Mouse (Mus musculus): ENCODE results near the gene Tenm3. TPM values are rescaled to one million over a fixed set of nuclear protein-coding genes. Genes with fewer than 3 reads are reported as not detected.

Gene Tenm3
- polyA plus RNA-seq, 2 experiments from 2014 or later: 0.22 TPM; not detected in 1

DNA sequence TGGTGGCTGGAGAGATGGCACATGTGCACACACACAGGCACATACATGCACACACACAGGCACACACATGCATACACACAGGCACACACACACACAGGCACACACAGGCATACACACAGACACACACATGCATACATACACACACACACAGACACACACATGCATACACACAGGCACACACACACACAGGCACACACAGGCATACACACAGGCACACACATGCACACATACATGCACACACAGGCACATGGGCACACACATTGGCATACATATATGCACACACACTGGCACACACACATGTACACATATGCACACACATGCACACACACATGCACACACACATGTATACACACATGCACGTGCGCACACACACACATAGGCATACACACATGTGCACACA is 271.4 kb downstream of the Tenm3 start:
- no peak for ATAC-seq

DNA sequence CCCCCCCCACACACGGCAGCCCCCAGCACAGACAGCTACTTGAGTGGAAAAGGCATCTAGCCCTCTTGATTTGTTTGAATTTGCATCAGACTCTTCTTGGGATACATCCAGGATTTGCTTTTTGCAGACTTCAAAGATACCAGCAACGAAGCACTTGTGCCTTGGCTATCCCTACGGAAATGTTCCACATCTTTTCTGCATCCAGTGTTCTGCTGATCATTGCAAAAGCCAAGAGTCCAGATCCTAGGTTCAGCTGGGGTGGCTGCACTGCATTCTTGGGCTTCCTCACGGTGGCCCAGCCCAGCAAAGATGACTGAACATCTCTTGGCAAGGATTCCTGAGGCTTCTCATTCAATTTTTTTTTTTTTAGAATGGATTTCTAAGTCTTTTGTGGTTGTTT is 275.1 kb downstream of the Tenm3 start:
- ATAC-seq: no peak

DNA sequence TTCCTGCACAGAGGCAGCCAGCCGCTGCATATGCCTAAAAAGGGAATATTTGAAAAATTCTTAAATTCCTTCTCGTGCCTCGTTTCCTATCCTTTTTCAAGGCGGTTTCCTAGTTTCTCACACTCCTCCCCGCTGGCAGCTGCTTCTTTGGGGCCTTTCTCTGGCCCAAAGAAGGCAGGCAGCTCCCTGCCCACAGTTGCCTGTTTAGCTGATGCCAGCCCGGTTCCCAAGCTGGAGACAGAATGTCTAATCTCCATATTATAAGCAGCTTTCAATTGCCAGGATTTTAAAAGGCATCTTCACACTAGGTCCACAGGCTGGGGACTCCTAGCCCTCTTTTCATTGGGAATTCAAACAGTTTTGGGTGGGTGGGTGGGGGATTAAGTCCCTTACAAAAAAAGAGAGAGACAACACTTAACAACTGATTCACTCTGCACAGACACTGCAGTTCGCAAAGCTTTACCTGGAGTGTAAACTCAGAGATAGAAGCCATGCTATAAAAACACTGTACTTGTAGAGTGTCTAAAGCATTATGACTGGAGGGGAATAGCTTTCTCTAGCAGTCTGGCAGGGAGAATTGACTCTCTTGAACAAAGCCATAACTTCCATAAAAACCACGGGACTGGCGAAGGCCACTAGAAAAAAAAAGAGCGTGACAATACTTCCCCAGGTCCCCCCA is 275.7 kb downstream of the Tenm3 start:
- no peak for ATAC-seq

DNA sequence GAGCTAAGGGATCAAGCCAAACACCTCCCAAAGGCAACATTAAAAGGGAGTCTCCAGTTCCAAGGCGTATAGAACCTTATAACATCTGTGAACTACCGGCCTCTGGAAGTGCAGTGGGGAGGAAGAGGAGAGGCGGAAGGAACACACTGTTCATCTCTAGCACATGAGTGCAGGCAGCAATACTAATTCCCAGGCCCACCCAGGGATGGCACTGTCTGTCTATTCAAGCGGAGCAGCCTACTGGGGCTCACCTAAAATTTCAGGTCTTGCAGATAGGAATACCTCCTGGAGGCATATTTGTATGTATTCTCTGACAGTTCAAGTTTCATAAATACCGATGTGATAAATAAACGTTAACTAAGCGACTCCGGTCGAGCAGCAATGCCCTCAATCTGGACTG is 283.5 kb downstream of the Tenm3 start:
- no peak for ATAC-seq

DNA sequence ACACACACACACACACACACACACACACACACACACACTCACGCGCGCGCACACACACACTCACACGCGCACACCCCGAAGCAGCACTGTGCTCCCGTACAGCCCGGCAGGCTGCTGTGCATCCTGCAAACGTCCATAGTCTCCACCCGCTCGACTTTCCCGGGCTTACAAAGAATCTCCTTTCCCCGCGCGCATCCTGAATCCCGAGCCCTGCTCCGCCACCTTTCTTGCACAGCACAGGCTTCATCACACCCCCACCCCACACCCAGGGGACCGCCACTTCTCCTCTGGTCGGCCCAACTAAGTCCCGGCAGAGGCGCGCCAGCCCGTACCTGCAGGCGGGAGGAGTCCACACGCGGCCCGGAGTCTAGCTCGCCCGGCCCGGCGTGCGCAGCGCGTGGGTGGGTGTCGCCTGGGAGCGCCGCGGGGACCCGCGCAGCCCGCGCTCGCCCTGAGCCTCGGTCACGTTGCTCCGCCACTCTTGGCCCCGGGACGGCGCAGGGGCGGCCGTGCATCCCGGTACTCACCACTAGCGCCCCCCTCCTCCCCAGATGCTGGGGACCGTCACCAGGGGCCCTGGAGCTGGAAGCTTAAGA is 288.1 kb downstream of the Tenm3 start:
- no peak for ATAC-seq

DNA sequence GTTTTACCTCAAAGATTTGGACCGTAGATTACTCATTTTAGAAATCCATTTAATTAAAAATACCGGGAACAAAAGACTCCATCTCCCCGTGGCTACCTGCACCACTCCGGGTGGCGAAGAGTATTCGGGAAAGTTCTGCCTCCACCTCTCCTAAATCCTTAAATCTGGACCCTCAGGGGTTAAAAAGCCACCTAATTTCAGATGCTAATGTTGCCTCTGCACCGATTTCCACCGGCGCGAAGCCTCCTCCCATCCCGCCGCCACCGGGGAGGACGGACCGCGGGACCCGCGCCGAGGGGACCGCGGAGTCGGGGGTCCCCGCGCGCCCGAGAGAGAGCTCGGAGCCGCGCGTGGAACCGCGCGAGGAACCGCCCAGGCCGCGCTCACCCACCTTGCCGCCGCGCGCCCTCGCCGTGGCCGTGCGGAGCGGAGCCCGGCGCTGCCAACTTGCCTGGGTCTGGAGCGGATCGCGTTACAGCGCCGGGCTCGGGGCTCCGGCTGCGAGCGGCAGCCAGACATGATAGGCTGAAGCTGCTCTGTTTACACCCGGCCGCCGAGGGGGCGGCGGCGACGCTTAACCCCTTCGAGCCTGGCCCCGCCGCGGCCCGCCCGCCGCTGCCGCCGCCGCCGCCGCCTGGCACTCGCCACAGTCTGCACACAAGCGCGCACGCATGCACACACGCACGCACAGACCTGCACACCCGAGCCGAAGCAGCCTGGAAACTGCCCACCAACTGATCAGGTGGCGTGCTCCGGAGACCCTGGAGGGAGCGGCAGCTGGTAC is 288.8 kb downstream of the Tenm3 start:
- ATAC-seq: no peak

DNA sequence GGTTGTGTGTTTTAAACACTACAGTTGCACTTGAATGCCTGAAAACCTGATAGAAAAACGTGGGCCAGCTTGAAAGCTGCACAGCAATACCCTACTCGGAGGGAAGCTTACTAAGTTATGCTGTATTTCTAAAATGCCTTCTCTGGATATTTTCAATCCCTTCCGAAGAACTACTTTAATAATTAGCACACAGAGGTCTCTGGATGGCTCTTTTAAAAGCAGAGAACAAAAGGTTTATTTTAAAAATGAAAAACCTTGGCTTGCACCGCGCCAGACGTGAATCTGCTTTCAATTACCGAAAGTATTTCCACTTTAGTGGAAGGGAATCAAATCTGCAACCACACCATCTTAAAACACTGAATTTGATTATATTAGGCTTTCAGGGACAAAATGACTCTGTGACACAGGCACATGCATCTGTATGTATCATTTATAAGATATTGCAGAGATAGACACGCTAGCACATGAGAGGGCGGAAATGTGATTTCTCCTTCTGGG is 289.9 kb downstream of the Tenm3 start:
- no peak for ATAC-seq

DNA sequence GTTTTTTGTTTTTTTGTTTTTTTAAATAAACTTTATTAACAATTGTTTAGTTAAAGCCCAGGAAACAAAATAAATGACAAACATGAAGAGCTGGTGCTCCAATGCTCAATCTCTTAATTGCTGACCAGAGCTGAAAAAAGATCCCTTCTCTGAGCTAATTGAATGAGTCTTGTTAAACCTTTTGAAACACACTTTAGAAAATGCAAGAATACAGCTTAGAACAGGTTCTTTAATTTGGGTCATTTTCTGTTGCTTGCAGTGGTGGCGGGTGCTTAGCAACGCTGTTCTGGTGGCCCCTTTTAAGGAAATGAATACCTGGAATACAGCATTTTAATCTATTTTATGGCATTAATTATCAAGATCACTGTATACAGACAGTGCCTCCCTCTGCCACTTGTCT is 291.4 kb downstream of the Tenm3 start:
- ATAC-seq: no peak

DNA sequence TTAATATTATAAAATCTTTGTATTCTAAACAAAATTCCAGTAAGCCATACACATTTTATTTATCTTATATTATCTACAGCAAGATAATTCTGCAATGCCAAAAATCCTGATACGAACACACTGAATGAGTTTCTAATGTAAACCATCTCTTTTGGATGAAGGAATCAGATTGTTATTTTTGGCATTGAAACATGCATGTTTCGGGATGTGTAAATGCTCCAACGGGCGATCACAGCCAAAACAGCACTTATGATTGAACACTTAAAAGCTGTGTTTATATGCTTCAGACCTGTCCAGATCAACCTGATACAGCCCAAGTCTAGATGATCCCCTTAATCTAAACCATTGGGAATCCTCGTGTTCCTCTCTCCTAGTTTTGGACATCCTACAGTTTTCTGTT is 292.4 kb downstream of the Tenm3 start:
- no peak for ATAC-seq

DNA sequence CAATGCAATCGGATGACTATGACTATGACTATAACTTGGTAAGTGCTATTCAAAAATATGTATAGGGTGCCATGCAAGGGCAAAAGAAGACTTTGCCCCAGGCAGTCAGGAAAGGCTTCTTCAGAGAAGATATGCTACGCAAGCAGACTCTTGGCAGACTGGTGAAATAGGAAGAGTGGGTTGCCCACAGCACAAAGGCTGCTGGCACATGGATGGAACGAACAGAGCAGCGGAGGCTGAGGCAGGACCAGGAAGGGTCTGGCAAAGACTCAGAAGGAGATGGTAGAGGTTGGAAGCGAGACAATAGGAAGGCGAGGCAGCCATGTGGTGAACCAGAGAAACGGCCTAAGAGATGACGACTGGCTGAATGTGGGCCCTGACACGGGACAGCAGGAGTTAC is 294.8 kb downstream of the Tenm3 start:
- no peak for ATAC-seq

DNA sequence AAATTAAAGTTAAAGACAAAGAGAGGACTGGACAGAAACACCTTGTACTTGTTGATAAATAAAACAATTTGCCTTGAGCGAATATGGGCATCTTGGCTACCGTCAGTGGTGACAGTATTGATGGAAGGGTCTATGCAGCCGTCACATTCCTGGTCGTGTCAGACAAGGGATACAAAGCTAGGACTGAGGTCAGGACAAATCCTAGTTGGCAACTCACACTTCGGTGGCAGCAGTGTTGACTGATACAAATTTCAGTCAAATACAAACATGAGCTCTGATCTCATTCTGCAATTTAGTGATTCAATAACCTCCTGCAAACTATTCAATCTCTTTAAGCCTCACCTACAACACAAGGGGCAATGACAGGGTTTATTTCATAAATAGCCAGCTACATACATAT is 298.1 kb downstream of the Tenm3 start:
- no peak for ATAC-seq

DNA sequence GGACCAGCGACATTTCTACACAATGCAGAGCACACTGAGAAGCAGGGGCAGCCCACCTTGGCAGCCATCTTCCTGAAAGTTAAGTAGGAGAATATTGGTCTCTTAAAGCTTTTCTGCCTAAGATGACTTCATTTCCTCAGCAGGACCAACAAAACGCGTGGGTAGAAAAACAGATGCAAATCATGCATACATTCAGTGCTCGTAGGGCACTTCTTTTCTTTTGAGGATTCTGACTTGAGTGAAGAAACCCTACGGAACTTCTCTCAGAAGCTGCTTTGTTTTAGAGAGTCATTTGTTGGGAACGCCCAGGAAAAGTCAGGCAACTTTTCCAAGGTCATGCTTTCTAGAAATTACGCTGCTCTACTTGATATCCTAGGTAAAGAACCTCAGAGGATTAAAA is 298.9 kb downstream of the Tenm3 start:
- ATAC-seq: no peak

DNA sequence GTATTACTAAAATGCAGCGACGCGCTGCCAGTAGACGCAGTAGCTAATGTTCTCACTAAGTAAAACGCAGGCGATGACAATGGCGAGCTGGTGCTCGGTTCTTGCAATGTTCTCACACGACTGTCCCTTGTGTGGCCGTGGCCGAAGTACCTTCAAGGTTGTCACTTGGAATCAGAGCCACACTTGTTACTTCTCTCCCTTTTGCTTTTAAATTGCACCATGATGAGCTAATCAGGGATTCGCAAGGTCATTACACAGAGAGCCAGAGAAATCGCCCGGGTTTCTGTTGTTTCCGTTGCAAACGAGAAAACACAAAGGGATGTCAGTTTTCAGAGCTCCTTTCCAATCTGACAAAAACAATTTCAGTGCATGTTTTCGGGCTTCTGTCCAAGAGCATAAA is 301.6 kb downstream of the Tenm3 start:
- no peak for ATAC-seq

DNA sequence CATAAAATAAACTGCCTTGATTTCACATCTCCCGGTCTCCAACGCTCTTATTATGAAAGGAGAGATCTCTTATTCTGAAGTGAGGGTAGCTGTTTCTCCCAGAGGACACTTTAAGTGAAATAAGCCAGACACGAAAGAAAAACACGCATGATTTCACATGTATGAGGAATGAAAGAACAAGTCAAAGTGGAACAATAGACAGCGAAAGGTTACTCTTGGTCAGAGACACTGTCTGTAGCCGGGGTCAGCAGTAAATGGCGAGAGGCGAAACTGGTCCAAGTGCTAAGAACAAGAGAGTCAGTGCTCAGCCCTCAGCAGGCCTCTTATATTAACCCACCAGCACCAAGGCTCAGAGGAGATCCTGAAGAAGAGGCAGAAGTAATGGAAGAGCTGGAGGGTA is 302.9 kb downstream of the Tenm3 start:
- no peak for ATAC-seq

DNA sequence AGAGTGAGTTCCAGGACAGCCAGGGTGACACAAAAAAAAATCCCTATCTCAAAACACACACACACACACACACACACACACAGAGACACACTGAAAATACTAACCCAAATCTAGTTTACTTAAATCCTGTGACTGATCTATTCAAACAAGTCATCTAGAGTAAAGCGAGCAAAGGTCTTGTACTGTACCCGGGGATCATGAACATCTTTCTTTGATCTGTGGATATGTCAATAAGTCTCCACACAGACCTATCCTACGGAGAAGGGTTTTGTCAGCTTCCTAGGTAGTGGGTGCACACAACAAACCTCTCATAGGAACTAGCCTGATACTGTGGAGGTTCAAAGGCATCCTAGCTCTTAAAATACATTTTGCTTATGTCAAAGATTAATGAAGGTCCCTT is 307.9 kb downstream of the Tenm3 start:
- ATAC-seq: no peak

DNA sequence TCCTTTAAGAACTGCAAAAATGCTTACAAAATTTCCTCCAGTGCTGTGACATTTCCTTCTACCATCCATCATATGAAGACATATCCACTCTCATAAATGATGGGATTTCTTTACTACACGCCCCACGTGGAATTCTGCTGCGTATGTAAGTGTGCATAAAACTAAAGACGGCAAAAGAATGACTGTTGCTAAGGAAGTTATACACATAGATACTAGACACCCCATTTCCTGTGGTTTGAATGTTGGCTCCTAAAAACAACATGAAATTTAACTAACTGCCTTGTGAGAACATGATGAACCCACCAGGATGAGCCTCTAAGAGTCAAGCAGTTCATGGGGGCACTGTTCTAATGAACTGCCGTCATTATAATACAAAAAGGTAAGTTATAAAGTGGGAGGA is 312.0 kb downstream of the Tenm3 start:
- ATAC-seq: no peak

DNA sequence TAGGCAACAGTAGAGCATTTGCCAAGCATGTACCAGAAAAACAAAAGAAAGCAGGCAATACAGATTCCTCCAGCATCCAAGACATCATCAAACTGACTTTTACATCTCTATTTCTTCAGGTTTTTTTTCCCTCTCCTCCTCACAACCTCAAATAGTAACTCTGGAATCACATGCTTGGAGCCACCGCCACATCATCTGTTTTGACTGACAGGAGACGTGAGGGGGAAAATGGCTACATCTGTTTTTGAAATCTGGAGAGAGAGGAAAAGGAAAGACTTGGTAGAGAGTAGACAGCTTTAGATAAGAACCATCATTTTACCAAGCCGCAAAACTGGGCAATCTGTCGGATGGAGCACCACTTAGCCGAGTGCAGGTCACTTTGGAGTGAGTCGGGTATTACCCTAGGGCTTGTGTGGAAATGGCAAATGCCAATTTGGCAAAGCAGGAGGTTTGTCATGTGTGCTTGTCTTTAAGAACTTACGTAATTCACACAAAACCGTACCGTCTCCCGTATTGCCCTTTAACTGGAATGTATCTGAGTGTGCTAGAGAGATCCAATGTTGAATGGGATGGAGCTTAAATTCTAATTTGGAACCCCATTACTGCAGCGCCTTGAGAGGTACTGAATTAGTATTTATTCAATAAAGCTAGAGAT is 312.7 kb downstream of the Tenm3 start:
- no peak for ATAC-seq

DNA sequence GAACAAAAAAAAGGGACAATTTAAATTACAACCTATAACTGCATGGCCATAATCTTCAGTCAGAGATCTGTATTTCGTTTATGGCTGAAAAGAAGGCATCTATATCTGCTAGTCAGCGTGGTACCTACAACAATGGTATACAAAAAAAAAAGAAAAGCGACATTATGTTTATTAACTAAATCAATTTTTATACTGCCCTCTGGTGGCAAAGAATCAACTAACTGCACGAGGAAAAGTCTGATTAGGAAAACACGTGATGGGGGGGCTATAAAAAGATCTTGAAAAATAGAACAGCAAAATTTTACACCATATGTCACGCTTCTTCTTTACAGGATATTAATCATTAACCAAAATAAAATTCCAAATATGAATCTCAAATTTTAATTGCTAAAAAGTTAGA is 316.3 kb downstream of the Tenm3 start:
- no peak for ATAC-seq

DNA sequence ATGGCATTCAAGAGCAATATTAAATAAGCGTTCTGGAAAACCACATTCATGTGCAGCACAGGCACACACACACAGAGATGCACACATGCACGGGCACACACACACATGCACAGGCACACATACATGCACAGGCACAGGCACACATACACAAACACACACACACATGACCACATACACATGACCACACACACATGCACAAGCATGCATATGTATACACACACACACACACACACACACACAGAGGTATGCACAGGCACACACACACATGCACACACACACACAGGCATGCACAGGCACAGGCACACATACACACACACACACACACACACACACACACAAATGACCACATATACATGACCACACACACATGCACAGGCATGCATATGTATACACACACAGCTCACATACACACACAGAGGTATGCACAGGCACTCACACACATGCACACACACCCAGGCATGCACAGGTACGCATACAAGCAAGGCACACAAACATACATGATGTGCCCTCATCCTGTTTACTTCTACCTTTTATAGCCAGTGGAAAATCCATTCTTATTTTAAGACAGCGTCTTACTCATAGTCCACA is 321.1 kb downstream of the Tenm3 start:
- no peak for ATAC-seq

DNA sequence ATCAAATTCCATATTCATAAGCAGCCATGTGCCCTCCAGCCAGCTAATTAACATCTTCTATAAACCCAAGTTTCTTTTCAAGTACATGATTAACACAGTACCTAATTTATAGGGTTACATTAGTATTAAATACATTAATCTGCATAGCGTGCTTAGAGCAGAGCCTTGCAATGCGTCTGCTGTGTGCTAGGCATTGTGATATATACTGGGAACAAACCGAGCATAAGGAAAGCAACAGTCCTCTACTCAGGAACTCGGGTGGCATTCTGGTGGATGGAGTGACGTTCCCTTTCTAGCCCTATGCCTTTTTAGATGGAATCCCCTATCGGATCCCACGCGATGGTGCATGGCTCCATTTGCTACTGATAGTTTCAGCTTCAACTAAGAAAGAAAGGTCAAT is 321.7 kb downstream of the Tenm3 start:
- ATAC-seq: no peak

DNA sequence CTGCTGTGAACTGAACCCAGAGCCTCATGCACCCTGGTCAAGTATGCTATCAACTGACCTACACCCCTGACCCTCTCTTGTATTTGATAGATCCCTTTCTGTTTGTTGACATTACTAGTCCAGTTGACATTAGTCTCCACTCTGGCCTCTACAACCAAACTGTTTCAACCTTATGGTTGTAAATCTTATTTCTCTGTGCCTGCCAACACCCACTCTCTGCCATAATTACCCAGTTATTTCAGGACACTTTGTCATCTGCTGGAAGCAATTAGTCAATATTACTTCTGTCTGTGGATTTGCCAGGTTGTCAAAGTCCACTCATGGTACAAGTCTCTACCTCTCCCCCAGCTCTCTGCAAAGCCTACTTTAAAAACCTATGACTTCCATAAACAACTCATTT is 326.3 kb downstream of the Tenm3 start:
- ATAC-seq: no peak

DNA sequence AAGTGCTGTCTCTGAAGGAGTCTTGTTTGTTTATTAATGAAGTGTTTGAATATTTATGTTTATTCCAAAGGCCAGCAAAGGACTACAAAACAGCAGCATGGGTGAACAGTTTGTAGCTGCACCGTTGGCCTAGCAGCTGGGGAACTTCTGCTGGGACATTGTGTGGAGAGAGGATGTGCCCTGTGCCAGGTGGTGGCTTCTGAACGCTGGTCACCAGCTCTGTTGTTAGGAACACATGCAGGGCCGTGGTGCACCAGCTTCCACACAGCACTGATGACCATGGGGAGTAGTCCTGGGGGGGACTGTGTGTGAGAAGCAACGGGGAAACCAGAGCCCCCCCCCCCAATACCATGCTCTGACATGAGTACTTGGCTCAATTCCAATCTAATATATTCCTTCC is 329.5 kb downstream of the Tenm3 start:
- no peak for ATAC-seq

DNA sequence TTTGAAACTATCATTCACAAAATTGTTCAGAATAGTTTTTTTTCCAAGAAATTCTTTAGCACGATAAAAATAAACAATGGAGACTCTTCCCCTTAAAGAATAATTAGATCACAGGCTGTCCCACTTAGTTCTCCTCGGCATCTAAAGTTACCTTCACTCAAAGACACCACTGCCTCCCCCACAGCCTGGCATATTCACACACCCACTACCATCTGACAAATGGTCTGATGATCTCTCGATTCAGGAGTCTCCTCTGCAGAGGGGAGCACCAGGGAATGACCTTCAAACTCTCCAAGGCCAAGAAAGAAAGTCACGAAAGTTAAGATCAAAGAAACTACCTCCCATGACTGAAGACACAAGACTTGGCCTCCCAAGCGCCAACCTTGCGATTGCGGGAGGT is 329.9 kb downstream of the Tenm3 start:
- no peak for ATAC-seq

All from CD4-positive, CD25-positive, alpha-beta regulatory T cell, adult 4 months (primary cell).